Mouse (Mus musculus): Measurements from ENCODE around the gene Pclo.
"Not testable (repeated sequence)": the region's sequence is repeated elsewhere in the genome, so short reads cannot be mapped to it uniquely, and the experiment has no call there.

Pclo gene

DNA sequence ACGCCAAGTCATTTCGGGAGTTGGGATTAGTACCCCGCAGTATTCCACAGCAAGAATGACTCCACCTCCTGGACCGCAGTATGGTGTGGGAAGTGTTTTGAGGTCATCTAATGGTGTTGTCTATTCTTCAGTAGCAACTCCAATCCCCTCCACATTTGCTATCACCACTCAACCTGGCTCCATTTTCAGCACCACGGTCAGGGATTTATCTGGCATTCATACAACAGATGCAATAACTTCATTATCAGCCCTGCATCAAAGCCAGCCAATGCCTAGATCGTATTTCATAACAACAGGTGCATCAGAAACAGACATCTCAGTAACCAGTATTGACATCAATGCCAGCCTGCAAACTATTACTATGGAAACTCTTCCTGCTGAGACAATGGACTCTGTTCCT, 165.7 kb downstream of the Pclo start:
- in situ Hi-C loops (cut with MboI), result no loop called here

DNA sequence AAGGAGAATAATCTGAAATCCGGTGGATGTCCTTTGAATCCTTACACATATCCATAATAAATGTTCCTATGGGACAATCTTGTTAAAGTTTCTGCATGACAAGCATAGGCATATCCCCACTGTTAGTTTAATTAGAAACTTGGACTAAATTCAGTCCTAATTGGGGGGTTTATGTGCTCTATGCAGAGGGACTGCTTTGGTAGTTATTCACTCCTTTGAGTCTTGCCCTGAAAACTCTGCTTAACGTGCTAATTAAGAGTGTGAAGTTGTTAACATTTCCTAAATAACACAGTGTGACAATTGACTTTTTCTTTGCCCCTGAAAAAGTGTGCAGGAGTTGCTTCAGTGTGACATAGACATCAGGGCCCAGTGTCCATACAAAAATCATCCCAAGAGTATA, 177.3 kb downstream of the Pclo start:
- in situ Hi-C loops (cut with MboI), result no loop called here

DNA sequence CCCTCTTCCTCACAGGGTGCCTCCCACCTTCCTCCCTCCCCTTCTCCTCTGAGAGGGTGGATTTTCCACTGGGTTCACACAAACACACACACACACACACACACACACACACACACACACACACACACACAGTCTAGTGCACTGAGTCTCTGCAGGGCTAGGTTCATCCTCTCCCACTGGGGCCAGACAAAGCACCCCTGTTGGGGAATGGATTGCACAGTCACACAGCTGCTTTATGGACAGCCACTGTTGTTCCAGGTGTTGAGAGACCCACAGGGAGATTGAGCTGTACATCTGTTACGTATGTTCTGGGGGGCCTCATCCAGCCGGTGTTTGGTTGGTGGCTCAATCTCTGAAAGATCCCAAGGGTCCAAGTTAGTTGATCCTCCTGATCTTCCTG, 182.0 kb downstream of the Pclo start:
- in situ Hi-C loops (cut with MboI), result no loop called here

DNA sequence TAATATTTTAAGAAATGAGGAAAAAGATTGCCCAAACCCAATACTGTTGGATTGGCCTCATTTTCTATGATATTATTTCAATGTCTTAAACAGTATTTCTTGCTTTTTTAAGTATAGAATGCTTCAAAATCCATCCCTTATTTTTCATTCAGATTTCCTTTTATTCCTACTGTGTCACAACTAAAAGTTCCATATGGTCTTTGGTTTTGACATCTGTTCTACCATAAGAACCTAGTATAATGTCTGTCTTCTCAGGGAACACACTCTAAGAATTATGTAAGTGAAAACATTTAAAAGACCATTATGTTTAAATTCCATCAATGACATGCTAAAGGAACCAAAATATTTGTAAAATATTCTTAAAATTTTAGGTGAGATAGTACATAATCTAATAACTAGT, 186.2 kb downstream of the Pclo start:
- in situ Hi-C loops (cut with MboI), result no loop called here

DNA sequence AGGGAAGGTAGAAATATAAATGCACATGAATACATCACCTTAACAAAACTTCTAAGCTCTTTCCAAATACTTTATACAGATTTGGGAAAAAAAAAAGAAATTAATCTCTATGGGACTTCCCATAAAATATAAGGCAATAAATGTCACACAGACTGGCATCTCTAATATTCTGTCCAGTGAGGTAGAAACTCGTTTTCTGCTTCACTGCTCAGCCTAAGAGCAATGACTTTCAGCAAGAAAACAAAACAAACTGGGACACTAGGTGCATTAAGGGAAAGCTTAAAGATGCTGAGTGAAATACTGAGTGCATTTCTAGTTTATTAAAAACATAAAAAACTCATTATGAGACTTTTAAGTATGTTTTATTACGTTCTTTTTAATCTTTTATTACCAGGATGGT, 190.7 kb downstream of the Pclo start:
- in situ Hi-C loops (cut with MboI), result no loop called here

DNA sequence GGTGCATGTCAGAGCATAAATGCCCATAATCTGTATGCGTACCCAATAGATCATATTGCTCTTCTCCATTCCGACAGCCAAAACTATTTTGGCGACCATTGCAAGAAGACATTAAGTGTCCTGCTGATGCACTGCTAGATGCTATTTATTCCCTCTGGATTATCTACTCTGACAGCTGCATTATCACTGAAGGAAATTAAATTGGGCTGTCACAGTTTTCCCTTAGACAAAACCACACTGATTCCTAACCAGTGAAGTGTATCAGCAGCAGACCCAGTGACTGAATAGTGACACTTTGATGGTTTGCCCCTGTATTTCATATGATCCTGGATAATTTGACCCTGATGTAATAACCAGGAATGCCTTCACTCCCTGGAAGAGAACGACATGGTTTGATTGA, 192.6 kb downstream of the Pclo start:
- in situ Hi-C loops (cut with MboI), result no loop called here

DNA sequence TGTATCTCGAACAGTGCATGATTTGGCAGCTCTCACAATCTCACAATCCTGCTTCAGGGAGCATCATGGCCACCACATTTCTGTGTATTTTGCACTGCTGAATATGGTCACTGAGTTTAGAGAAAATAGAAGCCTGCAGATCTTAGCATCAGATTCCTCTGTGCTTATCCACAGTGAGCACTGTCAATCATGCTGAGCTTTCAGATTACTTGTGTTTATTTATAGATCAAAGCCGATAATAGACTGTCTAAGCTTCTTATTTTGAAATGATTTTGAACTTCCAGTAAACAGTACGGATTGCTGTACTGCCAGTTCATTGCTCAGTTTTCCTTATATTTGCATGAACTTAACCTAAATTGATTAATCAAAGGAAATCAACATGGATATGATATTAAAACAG, 208.9 kb downstream of the Pclo start:
- in situ Hi-C loops (cut with MboI), result no loop called here

DNA sequence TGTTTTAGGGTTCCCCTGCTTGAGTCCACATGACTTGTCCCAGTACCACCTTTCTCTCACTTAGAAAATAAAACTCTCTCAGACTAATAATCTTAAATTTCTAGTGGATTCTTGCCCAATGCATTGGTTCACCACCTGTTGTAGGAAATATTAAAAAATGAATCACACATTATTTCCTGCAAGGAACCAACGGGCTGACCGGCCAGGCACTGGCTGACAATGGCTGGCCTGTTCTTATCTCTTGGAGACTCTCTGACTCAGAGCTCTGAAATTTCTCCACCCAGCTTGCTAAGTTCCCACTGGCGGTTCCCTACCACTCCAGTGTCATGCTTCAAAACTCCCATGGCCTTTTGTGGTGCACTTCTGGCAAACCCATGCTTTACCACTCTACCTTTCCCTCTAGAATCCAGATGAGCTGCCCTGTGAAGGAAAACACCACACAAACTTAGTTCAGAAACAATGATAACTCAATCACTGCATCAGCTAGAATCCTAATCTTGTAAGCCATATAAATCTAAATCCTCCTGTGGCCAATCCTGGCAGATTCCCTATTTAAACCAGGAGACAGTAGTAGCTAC, 214.0 kb downstream of the Pclo start:
- in situ Hi-C loops (cut with MboI), result no loop called here

DNA sequence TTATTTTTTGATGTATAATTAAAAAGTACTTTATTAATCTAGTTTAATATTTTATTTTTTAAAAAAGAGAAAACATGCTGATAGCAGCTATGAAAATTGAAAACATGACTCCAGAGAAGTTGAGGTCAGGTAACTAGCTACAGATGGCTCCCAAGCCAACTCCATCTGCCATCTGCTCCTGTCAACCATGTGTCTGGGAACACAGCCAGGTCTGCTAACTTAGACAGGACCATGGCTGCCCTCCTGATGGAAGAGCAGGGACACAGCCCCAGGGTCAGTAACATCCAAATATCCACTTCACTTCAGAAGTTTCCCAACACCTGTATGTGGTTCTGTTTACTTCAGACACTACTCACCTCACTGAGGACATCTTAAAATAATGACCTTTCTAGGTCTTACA, 236.2 kb downstream of the Pclo start:
- in situ Hi-C loops (cut with MboI), result no loop called here

DNA sequence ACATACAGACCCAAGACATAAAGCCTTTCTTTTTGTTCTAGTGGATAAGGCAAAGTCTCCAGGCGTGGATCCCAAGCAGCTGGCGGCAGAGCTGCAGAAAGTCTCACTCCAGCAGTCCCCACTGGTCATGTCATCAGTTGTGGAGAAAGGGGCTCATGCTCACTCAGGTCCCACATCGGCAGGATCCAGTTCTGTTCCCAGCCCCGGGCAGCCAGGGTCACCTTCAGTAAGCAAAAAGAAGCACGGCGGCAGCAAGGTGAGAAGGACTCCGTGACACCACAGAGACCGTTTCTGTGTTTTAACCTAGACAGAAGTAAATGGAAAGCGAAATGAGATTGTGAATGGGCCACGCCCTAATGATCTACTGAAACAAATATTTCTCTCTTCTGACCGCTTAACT, 252.0 kb downstream of the Pclo start:
- in situ Hi-C loops (cut with MboI), result no loop called here

DNA sequence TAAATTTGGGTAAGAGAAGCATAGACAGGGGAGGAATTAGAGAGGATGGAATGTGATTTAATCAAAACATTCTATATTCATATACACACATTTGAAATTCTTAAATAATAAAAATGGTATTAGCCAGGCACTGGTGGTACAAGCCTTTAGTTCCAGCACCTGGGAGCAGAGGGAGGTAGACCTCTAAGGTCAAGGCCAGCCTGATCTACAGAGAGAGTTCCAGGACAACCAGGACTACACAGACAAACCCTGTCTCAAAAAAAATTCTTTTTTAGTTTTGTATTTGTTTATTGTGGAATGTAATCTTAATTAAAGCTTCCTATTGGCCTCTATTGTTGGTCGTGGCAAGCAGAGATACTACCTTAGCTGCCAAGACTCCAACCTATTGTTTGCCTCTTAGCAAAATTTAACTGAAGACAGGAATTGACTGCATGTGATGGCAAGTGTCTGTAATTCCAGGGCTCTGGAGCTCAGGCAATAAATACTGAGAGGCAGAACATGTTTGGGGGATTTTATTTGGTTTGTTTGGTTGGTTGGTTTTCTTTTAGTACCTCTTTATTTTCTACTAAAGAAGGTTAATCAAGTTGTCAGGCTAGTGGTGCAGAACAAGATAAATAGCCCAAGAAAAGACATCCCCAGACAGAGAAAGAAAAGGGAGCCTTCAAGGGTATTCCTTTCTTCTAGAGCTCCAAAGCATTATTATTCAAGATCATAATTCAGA, 267.8 kb downstream of the Pclo start:
- in situ Hi-C loops (cut with MboI), result no loop called here

DNA sequence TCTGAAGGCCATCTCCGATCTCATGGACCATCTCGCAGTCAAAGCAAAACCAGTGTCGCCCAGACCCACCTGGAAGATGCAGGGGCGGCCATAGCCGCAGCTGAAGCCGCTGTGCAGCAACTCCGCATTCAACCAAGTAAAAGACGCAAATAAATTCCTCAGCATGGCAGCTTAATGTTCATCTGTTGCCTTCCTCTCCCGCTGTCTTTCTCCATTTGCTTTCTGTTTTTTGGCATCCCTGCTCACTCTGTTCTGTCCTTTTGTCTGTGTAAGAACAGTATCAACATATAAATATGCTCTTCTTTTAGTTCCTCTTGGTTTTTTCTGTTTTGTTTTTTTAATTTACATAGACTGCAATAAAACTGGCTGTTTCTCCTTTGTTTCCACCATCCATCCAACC, 279.2 kb downstream of the Pclo start:
- in situ Hi-C loops (cut with MboI), result no loop called here

DNA sequence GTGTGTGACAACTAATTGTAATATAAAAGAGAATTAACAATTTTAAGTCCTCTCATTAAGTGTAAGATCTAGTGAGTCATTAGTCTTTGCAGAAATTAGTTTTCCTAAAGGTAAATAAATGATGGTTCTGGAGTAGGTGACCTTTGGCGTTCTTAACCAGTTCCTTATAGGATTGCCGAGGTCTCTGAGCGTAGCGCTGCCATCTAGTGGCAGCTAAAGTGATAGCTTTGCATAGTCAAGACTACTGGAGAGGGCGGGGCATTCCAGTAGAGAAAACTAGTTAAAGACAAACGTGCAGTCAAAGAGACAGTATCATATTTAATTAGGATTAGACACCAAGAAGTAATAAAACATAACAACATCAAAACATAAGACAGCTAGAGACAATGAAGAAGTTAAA, 292.4 kb downstream of the Pclo start:
- in situ Hi-C loops (cut with MboI), result no loop called here

DNA sequence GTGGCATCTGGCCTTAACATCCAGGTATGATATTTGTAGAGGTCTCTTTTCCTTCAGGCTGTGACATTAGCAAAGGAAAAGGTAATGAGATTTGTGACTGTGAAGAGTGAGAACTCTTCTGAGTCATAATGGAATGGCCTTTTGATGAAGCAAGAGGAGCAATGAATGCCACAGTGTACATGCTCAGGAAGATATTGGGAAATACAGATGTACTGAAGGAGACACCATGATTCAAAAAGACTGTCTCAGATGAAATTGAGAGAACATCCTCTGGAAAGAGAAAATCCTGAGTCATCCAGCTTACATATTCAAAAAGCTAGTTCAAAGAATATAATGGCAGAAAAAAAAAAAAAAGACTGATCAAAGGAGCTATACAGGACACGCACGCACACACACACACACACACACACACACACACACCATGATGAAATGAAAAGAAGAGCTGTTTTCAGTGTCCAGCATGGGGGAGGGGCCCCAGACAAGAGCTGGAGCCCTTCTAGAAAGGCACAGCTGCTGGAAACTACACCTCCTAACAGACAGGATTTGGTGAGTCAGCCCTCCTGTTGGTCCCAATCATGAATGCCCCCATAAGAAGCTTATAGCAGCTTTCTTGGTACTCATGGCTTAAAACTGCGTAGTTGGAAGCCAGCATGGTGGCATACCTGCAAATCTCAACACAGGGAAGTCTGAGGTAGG, 318.6 kb downstream of the Pclo start:
- in situ Hi-C loops (cut with MboI), result no loop called here

DNA sequence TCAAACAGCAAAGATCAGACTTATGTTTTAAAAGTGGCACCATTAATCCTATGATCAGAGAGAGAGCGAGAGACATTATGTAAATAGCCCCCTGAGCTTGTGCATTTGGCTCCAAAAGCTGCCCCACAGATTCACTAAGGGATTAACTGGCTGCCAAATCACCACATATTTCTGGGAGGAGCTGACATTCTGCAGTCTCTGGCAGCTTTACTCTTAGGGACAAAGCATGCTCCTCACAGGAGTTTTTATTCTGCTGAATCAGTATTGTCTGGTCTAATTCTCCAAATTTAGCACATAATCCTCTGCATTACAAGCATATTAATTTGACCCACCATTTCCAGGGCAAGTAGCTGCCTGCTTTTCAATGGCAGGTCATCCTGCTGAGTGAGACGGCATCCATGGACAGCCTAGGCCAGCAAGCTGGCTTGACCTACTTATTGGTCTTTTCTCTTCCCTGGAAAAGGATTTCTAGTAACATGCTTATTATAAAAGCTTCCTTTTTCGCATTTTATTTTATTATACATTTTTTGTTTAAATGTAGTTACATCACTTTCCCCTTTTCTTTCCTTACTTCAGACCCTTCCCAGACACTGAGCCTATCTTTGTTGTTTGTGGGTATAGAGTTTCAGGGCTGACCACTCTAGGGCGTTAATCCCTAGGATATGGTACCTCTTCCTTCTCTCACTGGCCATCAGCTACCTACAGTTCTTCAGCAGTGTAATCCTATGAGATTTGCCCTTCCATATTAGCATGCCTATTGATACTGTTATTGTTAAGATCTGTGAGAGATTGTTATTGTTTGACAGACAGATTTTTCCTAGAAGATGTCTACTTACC, 319.7 kb downstream of the Pclo start:
- in situ Hi-C loops (cut with MboI), result no loop called here

DNA sequence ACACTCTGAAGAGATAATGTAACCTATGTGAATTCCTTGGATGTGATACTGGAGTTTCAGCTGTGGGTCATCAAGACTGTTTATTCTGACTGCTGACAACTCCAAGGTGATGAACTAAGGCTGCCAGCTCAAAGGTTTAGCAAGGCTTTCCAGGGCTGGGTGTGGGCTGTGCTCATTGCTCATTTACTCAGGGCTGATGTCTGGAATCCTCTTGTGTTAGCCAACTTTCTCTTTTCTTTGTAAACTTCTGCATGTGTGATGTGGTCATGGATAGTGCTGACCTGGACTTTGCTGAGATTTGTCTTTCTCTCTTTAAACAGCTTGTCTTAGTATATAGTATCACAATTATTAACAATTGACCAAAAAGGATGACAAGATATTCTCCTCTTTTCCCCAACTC, 338.9 kb downstream of the Pclo start:
- in situ Hi-C loops (cut with MboI), result no loop called here

DNA sequence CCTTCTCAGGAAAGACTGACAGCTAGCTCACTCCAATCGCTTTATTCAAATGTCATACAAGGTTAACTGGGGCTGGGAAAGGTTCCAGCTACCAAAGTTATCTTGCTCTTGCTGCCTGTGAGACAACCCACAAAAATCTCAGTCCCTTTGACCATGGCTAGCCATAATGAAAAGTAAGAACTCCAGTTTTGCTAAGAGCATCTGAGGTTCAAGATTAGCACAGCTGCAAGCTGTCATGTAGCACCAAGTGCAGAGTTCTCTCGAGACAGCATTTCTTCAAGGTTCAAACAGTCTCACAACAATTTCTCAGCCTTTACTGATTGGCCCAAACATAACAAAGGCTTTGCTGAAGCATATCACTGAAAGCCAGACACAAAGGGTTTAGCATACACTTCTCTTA, 370.6 kb downstream of the Pclo start:
- in situ Hi-C loops (cut with MboI), result not testable (repeated sequence)

DNA sequence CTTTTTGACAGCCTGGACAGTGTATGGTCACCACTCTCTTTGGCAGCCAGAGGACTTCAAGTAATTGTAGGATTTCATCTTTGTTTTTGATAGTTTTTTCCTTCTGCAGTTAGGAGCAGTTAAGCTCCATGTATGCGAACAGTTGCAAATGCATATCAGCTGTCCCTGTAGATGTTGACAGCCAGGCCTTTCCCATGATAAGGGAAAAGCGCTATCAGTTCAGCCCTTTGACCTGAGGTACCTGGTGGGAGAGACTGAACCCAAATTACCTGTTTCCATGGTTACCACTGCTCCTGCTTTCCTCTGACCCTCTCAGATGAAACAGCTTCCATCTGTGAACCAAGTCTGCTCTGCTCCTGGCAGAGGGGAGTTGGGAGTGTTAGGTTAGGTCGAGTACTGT, 377.5 kb downstream of the Pclo start:
- in situ Hi-C loops (cut with MboI), result no loop called here

DNA sequence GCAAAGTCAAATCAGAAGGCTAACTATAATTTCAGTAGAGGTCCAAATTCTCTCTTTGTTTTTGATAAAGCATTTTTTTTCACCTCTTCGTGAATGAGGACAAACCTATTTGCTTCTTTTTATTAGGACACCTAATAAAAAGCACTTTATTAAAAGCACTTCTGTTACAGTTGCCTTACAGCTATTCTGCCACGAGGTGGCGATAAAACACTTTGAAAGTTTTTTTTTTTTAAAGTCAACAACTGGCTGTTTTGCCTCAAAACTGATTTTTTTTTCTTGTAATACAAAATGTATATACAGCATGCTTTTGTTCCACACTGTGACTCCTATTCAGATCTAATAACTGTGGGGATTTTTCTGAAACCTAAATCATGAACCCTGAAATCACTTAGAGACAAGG, 388.8 kb downstream of the Pclo start:
- in situ Hi-C loops (cut with MboI), result not testable (repeated sequence)

Measured in mature B cell (primary cell).